Mouse (Mus musculus) midbrain, postnatal 0 days (tissue): ENCODE measurements at regions not wholly inside any gene's neighbourhood (a gene's known extent, or its start where the extent isn't known, plus 50 kb on each side); places are given as distances from the start of the nearest gene placed in this dataset.

Experiments
- ATAC-seq: fragments of 200-750 bp; cut with Nextera tagmentation; 2 replicates; pipeline ENCODE4 v1.8.0; 2017; ENCODE audit warnings: moderate number of reproducible peaks, mild to moderate bottlenecking, moderate TSS enrichment, moderate library complexity; ENCODE audit not compliant: low FRiP score
- DNase-seq: peaks from one replicate; pipeline ENCODE4 v3.0.0-alpha.2; 2015; ENCODE audit warnings: low spot score
- H3K27ac ChIP-seq: fragments of 300-500 bp; sonication (generic); 2 replicates; pipeline ENCODE4 v1.5.1; 2014; ENCODE audit warnings: low read depth, mild to moderate bottlenecking, low read length, mixed read lengths
- H3K27me3 ChIP-seq: fragments of 300-500 bp; sonication (generic); 2 replicates; pipeline ENCODE4 v1.6.1; 2014; ENCODE audit warnings: low read length, control low read depth, mixed read lengths; ENCODE audit not compliant: insufficient read depth
- H3K36me3 ChIP-seq: fragments of 300-500 bp; sonication (generic); 2 replicates; pipeline ENCODE4 v1.6.1; 2014; ENCODE audit warnings: low read length, control low read depth, mixed read lengths; ENCODE audit not compliant: insufficient read depth
- H3K4me1 ChIP-seq: fragments of 300-500 bp; sonication (generic); 2 replicates; pipeline ENCODE4 v1.6.1; 2014; ENCODE audit warnings: mild to moderate bottlenecking, control low read depth, antibody characterized with exemption, low read length, mixed read lengths; ENCODE audit not compliant: insufficient read depth
- H3K4me2 ChIP-seq: fragments of 300-500 bp; sonication (generic); 2 replicates; pipeline ENCODE4 v1.6.1; 2014; ENCODE audit warnings: low read depth, mild to moderate bottlenecking, low read length, mixed read lengths; ENCODE audit not compliant: poor library complexity, severe bottlenecking
- H3K4me3 ChIP-seq: fragments of 300-500 bp; sonication (generic); 2 replicates; pipeline ENCODE4 v1.5.1; 2014; ENCODE audit warnings: low read depth, mild to moderate bottlenecking, low read length, moderate library complexity
- H3K9ac ChIP-seq: fragments of 300-500 bp; sonication (generic); replicated peaks from 2 replicates; pipeline ENCODE4 v1.6.1; 2014; ENCODE audit warnings: mild to moderate bottlenecking, low read length, moderate library complexity, mixed read lengths; ENCODE audit not compliant: poor library complexity, severe bottlenecking
- H3K9me3 ChIP-seq: fragments of 300-500 bp; sonication (generic); 2 replicates; pipeline ENCODE4 v1.6.1; 2016; ENCODE audit warnings: low read length, control low read depth
- CTCF ChIP-seq: IDR thresholded peaks from 2 replicates; pipeline ENCODE4 v1.5.1; 2016; ENCODE audit warnings: antibody characterized with exemption, mild to moderate bottlenecking
- WGBS: fragments of 180-500 bp; shearing (Covaris S2); extraction: QIAGEN DNeasy Blood & Tissue Kit; methylation state at CpG from one replicate; pipeline ENCODE4 v1.1.7; 2014; 5-methylcytosine and 5-hydroxymethylcytosine counted together

DNA sequence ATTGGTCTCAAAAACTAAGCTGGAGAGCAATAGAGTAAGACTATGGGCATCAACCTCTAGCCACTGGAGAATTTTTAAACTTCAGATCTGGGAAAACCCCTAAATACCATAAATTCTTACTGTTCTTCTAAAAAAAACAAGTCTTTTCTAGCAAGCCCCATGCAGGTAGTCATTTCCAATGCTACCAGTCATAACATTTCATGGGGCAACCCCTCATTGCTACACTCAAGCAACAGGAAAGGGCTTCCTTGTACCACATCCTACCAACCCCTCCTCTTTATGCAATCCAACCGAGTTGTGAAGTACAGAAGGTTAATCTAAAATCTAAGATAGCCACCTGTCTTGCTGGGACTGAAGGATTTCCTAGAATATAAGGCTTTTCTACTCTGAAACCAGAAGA, 263.5 kb upstream of the 2610301B20Rik start:
- Histone ChIP-seq H3K9ac (no peak overlapping the region), H3K36me3 (no peaks in the 10 kb centered on the region), H3K9me3 (no peaks in the 10 kb centered on the region), H3K4me1 (no peaks in the 10 kb centered on the region), H3K4me3 (no peak overlapping the region), H3K4me2 (no peak overlapping the region), H3K27me3 (no peaks in the 10 kb centered on the region), H3K27ac (no peak overlapping the region)
- 56% methylated on average over 1 of the region's 1 CpGs for WGBS
- no peak for TF ChIP-seq CTCF
- ATAC-seq (no peak), DNase-seq (no peak)
